Mouse (Mus musculus) neural tube, embryonic 13.5 days (tissue): ENCODE data around the gene Dxo. TPM values are rescaled to one million over a fixed set of nuclear protein-coding genes. Genes with fewer than 3 reads are reported as not detected.
"Not testable (repeated sequence)": the region's sequence is repeated elsewhere in the genome, so short reads cannot be mapped to it uniquely, and the experiment has no call there.

ENCODE experiments used
- ATAC-seq: fragments of 200-750 bp; cut with Nextera tagmentation; 2 replicates; pipeline ENCODE4 v1.8.0; 2017; ENCODE audit warnings: low read depth, mild to moderate bottlenecking, moderate TSS enrichment, moderate library complexity
- H3K27ac ChIP-seq: fragments of 300-500 bp; sonication (generic); replicated peaks from 2 replicates; pipeline ENCODE4 v1.5.1; 2015; ENCODE audit warnings: moderate library complexity, mild to moderate bottlenecking, inconsistent platforms
- H3K27me3 ChIP-seq: fragments of 300-500 bp; sonication (generic); 2 replicates; pipeline ENCODE4 v1.6.1; 2015; ENCODE audit warnings: mild to moderate bottlenecking, inconsistent platforms
- H3K36me3 ChIP-seq: fragments of 300-500 bp; sonication (generic); 2 replicates; pipeline ENCODE4 v1.6.1; 2015; ENCODE audit warnings: mild to moderate bottlenecking, inconsistent platforms
- H3K4me1 ChIP-seq: fragments of 300-500 bp; sonication (generic); replicated peaks from 2 replicates; pipeline ENCODE4 v1.6.1; 2015; ENCODE audit warnings: inconsistent platforms
- H3K4me2 ChIP-seq: fragments of 300-500 bp; sonication (generic); 2 replicates; pipeline ENCODE4 v1.6.1; 2015; ENCODE audit warnings: inconsistent platforms, mild to moderate bottlenecking, moderate library complexity
- H3K4me3 ChIP-seq: fragments of 300-500 bp; sonication (generic); 2 replicates; pipeline ENCODE4 v1.5.1; 2015; ENCODE audit warnings: mild to moderate bottlenecking, inconsistent platforms
- H3K9ac ChIP-seq: fragments of 300-500 bp; sonication (generic); 2 replicates; pipeline ENCODE4 v1.6.1; 2015; ENCODE audit warnings: moderate library complexity, mild to moderate bottlenecking, inconsistent platforms
- H3K9me3 ChIP-seq: fragments of 300-500 bp; sonication (generic); 2 replicates; pipeline ENCODE4 v1.6.1; 2016; ENCODE audit warnings: inconsistent platforms
- WGBS: fragments of 180-500 bp; shearing (Covaris S2); methylation state at CpG from one replicate; pipeline ENCODE4 v1.1.7; 2015; 5-methylcytosine and 5-hydroxymethylcytosine counted together
- polyA plus RNA-seq: library from polyadenylated mRNA; unstranded; fragments of >200 nt; fragmentation: Nextera tagmentation; extraction: Ambion mirVana; gene quantifications from 2 replicates; pipeline ENCODE4 v1.2.1, GENCODE M21; 2015

The Dxo gene
- polyA plus RNA-seq, 1 experiment from 2014 or later = 63.2 TPM

- peaks cover 12% of the 10 kb centered on the region; the same call in 1 of the 2 replicates for H3K9me3 ChIP-seq
- WGBS = 84% methylated on average over 5 of the region's 6 CpGs
- not testable (repeated sequence) for H3K4me1 ChIP-seq, H3K4me3 ChIP-seq, ATAC-seq, H3K9ac ChIP-seq, H3K27ac ChIP-seq, H3K27me3 ChIP-seq, H3K4me2 ChIP-seq, H3K36me3 ChIP-seq
Measured at GRCm38 (mm10) chr17:34804301-34804700, 32.5 kb upstream of the Dxo start, which contains the start of gene Cyp21a1. Gene Cyp21a1 (minus strand): TSS chr17:34804561.

- Histone ChIP-seq H3K27ac (no peak overlapping the region), H3K9me3 (peaks cover 12% of the 10 kb centered on the region; the same call in 1 of the 2 replicates), H3K36me3 (no peaks in the 10 kb centered on the region), H3K4me3 (no peak overlapping the region), H3K27me3 (no peaks in the 10 kb centered on the region), H3K4me1 (no peaks in the 10 kb centered on the region), H3K9ac (no peak overlapping the region), H3K4me2 (no peak overlapping the region)
- no peak for ATAC-seq
- WGBS = 74% methylated on average over 6 of the region's 6 CpGs
Measured at GRCm38 (mm10) chr17:34804871-34805562, 31.8 kb upstream of the Dxo start.

- H3K27ac ChIP-seq = no peak overlapping the region
- no peaks in the 10 kb centered on the region for H3K4me1 ChIP-seq
- 76% methylated on average over 3 of the region's 3 CpGs for WGBS
- H3K27me3 ChIP-seq = no peaks in the 10 kb centered on the region
- H3K4me2 ChIP-seq = no peak overlapping the region
- H3K36me3 ChIP-seq = no peaks in the 10 kb centered on the region
- peaks cover 12% of the 10 kb centered on the region; the same call in 1 of the 2 replicates for H3K9me3 ChIP-seq
- ATAC-seq = no peak
- no peak overlapping the region for H3K9ac ChIP-seq
- no peak overlapping the region for H3K4me3 ChIP-seq
Measured at GRCm38 (mm10) chr17:34807176-34807575, 29.6 kb upstream of the Dxo start.

GRCm38 (mm10) chr17:34808599-34809205, 28.1 kb upstream of the Dxo start:
- WGBS = 84% methylated on average over 6 of the region's 6 CpGs
- Histone ChIP-seq H3K4me1 (no peaks in the 10 kb centered on the region), H3K4me3 (no peak overlapping the region), H3K36me3 (no peaks in the 10 kb centered on the region), H3K27ac (no peak overlapping the region), H3K9ac (no peak overlapping the region), H3K9me3 (peaks cover 12% of the 10 kb centered on the region; the same call in 1 of the 2 replicates), H3K4me2 (no peak overlapping the region), H3K27me3 (no peaks in the 10 kb centered on the region)
- ATAC-seq = no peak

- ATAC-seq, H3K27ac ChIP-seq, H3K4me1 ChIP-seq, H3K36me3 ChIP-seq, H3K9ac ChIP-seq, H3K27me3 ChIP-seq, H3K4me2 ChIP-seq, H3K9me3 ChIP-seq, H3K4me3 ChIP-seq: not testable (repeated sequence)
- WGBS = 85% methylated on average over 5 of the region's 5 CpGs
Measured at GRCm38 (mm10) chr17:34810411-34810810, 26.4 kb upstream of the Dxo start.

GRCm38 (mm10) chr17:34810811-34811210, 26.0 kb upstream of the Dxo start:
- not testable (repeated sequence) for ATAC-seq, H3K4me1 ChIP-seq, H3K27ac ChIP-seq, H3K4me2 ChIP-seq, H3K4me3 ChIP-seq, H3K36me3 ChIP-seq, H3K9ac ChIP-seq, H3K9me3 ChIP-seq, H3K27me3 ChIP-seq
- WGBS = 82% methylated on average over 7 of the region's 8 CpGs

- H3K36me3 ChIP-seq = no peaks in the 10 kb centered on the region
- H3K4me3 ChIP-seq = no peak overlapping the region
- no peaks in the 10 kb centered on the region for H3K27me3 ChIP-seq
- no peak for ATAC-seq
- H3K9me3 ChIP-seq = no peaks in the 10 kb centered on the region
- WGBS = 73% methylated on average over 15 of the region's 15 CpGs
- no peak overlapping the region for H3K27ac ChIP-seq
- H3K9ac ChIP-seq = no peak overlapping the region
- H3K4me1 ChIP-seq = no peaks in the 10 kb centered on the region
- H3K4me2 ChIP-seq = no peak overlapping the region
Measured at GRCm38 (mm10) chr17:34811275-34811674, 25.5 kb upstream of the Dxo start.

- not testable (repeated sequence) for H3K9ac ChIP-seq, H3K27me3 ChIP-seq
- 62% methylated on average over 12 of the region's 12 CpGs for WGBS
Measured at GRCm38 (mm10) chr17:34813747-34814146, 23.1 kb upstream of the Dxo start.

GRCm38 (mm10) chr17:34814818-34815370, 21.9 kb upstream of the Dxo start:
- no peak overlapping the region for H3K4me3 ChIP-seq
- no peak for ATAC-seq
- no peaks in the 10 kb centered on the region for H3K9me3 ChIP-seq
- H3K36me3 ChIP-seq = no peaks in the 10 kb centered on the region
- no peak overlapping the region for H3K27ac ChIP-seq
- H3K9ac ChIP-seq = no peak overlapping the region
- no peaks in the 10 kb centered on the region for H3K27me3 ChIP-seq
- WGBS = 86% methylated on average over 7 of the region's 7 CpGs
- H3K4me1 ChIP-seq = no peaks in the 10 kb centered on the region
- H3K4me2 ChIP-seq = no peak overlapping the region

More at GRCm38 (mm10) chr17:34813747-34814146, 23.1 kb upstream of the Dxo start:
- not testable (repeated sequence) for H3K9me3 ChIP-seq, ATAC-seq, H3K27ac ChIP-seq, H3K4me2 ChIP-seq, H3K36me3 ChIP-seq, H3K4me1 ChIP-seq, H3K4me3 ChIP-seq

GRCm38 (mm10) chr17:34830776-34831175, 6.0 kb upstream of the Dxo start:
- not testable (repeated sequence) for ATAC-seq, H3K27me3 ChIP-seq, H3K27ac ChIP-seq, H3K4me3 ChIP-seq, H3K9me3 ChIP-seq, H3K4me1 ChIP-seq, H3K4me2 ChIP-seq, H3K9ac ChIP-seq
- peaks cover 83% of the 10 kb centered on the region for H3K36me3 ChIP-seq
- WGBS = 94% methylated on average over 1 of the region's 1 CpGs

GRCm38 (mm10) chr17:34836155-34836855, 514 bp upstream of the Dxo start:
- Histone ChIP-seq H3K36me3 (peaks cover 64% of the 10 kb centered on the region), H3K27ac (peak overlapping the region; percentile 82), H3K9me3 (no peaks in the 10 kb centered on the region), H3K27me3 (no peaks in the 10 kb centered on the region), H3K9ac (peak overlapping the region; percentile 77), H3K4me2 (peak overlapping the region; percentile 100), H3K4me1 (peaks cover 30% of the 10 kb centered on the region), H3K4me3 (peak overlapping the region; percentile 84)
- 4% methylated on average over 48 of the region's 48 CpGs for WGBS
- ATAC-seq = peak; percentile 81
